In genomic region chr14:32168653-32169231, GRCm38 (mm10) we compare ENCODE assay signal across 13 mouse cellular contexts. TPM values are rescaled to one million over a fixed set of nuclear protein-coding genes. Genes with fewer than 3 reads are reported as not detected.
DNase-seq lines count a peak whose midpoint lies in the region; ATAC-seq and TF ChIP-seq lines count a peak whose summit lies in the region.
"Had no signal": no experiment of that assay in that cellular context is flagged by ENCODE, and none has a peak within 500 bp of the region (broad histone marks: within the 10 kb centered on the region; RNA-seq: fewer than 3 reads in every experiment).

No protein-coding gene starts in this region.

- no peak overlapping the region for H3K27ac ChIP-seq in hindbrain, postnatal 0 days
- no peak overlapping the region for H3K27ac ChIP-seq in hindbrain, embryonic 11.5 days (ENCODE audit: low read depth, low read length)
- peak overlapping the region; percentile 98 for H3K27ac ChIP-seq in liver, embryonic 15.5 days (replicated peaks)
- H3K27ac ChIP-seq: hindbrain, embryonic 14.5 days; midbrain, embryonic 12.5 days had no signal

- no peaks in the 10 kb centered on the region for H3K9me3 ChIP-seq in hindbrain, postnatal 0 days (ENCODE audit: low read length)
- H3K9me3 ChIP-seq in hindbrain, embryonic 11.5 days (ENCODE audit: control insufficient read depth, low read length), result no peaks in the 10 kb centered on the region
- H3K9me3 ChIP-seq in liver, embryonic 15.5 days (replicated peaks), result no peaks in the 10 kb centered on the region
- H3K9me3 ChIP-seq: midbrain, embryonic 12.5 days had no signal

- H3K4me3 ChIP-seq in hindbrain, postnatal 0 days (ENCODE audit: low read length), result no peak overlapping the region
- H3K4me3 ChIP-seq in hindbrain, embryonic 11.5 days (ENCODE audit: low read depth, low read length), result no peak overlapping the region
- peak overlapping the region; percentile 70 for H3K4me3 ChIP-seq in liver, embryonic 15.5 days (replicated peaks)
- H3K4me3 ChIP-seq: midbrain, embryonic 12.5 days had no signal

- DNase-seq in hindbrain, postnatal 0 days (ENCODE audit: low spot score), result peak; percentile 32
- no peak for DNase-seq in hindbrain, embryonic 11.5 days (ENCODE audit: low spot score)
- peak; percentile 10 for DNase-seq in NIH3T3 (ENCODE audit: low read depth)
- no peak for DNase-seq in left cerebral cortex, postnatal 14 days (ENCODE audit: low spot score in 2 of 2)
- DNase-seq in kidney, adult 11 months, result no peak
- no peak for DNase-seq in gastrocnemius, adult 18-20 months (ENCODE audit: low spot score)
- DNase-seq: cerebellum, adult 11-12 months; retina, postnatal 1 day had no signal

- ATAC-seq in hindbrain, postnatal 0 days, result no peak
- ATAC-seq in hindbrain, embryonic 11.5 days (ENCODE audit: low FRiP score), result no peak
- peak; percentile 71 for ATAC-seq in common myeloid progenitor, adult 5-6 weeks (replicated peaks; ENCODE audit: low read depth, poor library complexity, severe bottlenecking)
- peak; percentile 83 for ATAC-seq in liver, embryonic 15.5 days (ENCODE audit: insufficient read depth)

- no peak for TF ChIP-seq CTCF in hindbrain, postnatal 0 days (IDR thresholded peaks at IDR 0.05; ENCODE audit: low read depth)

- no peak overlapping the region for H3K9ac ChIP-seq in hindbrain, postnatal 0 days (replicated peaks; ENCODE audit: low read length)
- no peak overlapping the region for H3K9ac ChIP-seq in hindbrain, embryonic 11.5 days (ENCODE audit: low read depth, low read length)
- H3K9ac ChIP-seq in liver, embryonic 15.5 days, result peak overlapping the region; percentile 69
- H3K9ac ChIP-seq: hindbrain, embryonic 14.5 days; midbrain, embryonic 12.5 days had no signal

- H3K27me3 ChIP-seq in hindbrain, postnatal 0 days (ENCODE audit: insufficient read depth, low read length), result no peaks in the 10 kb centered on the region
- H3K27me3 ChIP-seq in hindbrain, embryonic 11.5 days (ENCODE audit: control insufficient read depth, insufficient read depth, low read length), result no peaks in the 10 kb centered on the region
- no peaks in the 10 kb centered on the region for H3K27me3 ChIP-seq in liver, embryonic 15.5 days
- H3K27me3 ChIP-seq: midbrain, embryonic 12.5 days had no signal

- peaks cover 6% of the 10 kb centered on the region; the same call in 1 of the 2 replicates for H3K36me3 ChIP-seq in hindbrain, postnatal 0 days (ENCODE audit: insufficient read depth, low read length)
- no peaks in the 10 kb centered on the region for H3K36me3 ChIP-seq in hindbrain, embryonic 11.5 days (ENCODE audit: control insufficient read depth, insufficient read depth, low read length)
- peaks cover 45% of the 10 kb centered on the region for H3K36me3 ChIP-seq in liver, embryonic 15.5 days (replicated peaks)

- H3K4me2 ChIP-seq in hindbrain, postnatal 0 days (ENCODE audit: low read depth, low read length), result no peak overlapping the region
- no peak overlapping the region for H3K4me2 ChIP-seq in hindbrain, embryonic 11.5 days (replicated peaks; ENCODE audit: low read depth, low read length)
- peak overlapping the region; percentile 81 for H3K4me2 ChIP-seq in liver, embryonic 15.5 days
- H3K4me2 ChIP-seq: hindbrain, embryonic 14.5 days; midbrain, embryonic 12.5 days had no signal

- 77% methylated on average over 3 of the region's 3 CpGs for WGBS in hindbrain, postnatal 0 days
- WGBS in hindbrain, embryonic 11.5 days, result 85% methylated on average over 3 of the region's 3 CpGs
- 10% methylated on average over 3 of the region's 3 CpGs for WGBS in liver, embryonic 15.5 days (ENCODE audit: insufficient replicate concordance)

- H3K4me1 ChIP-seq in hindbrain, postnatal 0 days (ENCODE audit: insufficient read depth, low read length), result 0 out of 2 replicates have a peak, but pooled peaks cover 5% of the 10 kb centered on the region
- H3K4me1 ChIP-seq in hindbrain, embryonic 11.5 days (replicated peaks; ENCODE audit: control insufficient read depth, insufficient read depth, low read length), result peaks cover 3% of the 10 kb centered on the region; the same call in 1 of the 2 replicates
- peaks cover 70% of the 10 kb centered on the region for H3K4me1 ChIP-seq in liver, embryonic 15.5 days (replicated peaks)

- intact Hi-C loops in left cerebral cortex, postnatal 14 days (cut with DNase I), result no loop called here

RNA-seq across cellular contexts. Expression of gene Ncoa4, which starts 9.1 kb away (rescaled TPM):
- total RNA-seq in hindbrain, postnatal 0 days (2014; rRNA removed), result 171 TPM in 2 replicates
- polyA plus RNA-seq in hindbrain, postnatal 0 days (2015; fragmentation: Nextera tagmentation; extraction: Ambion mirVana), result 82.3 and 85.8 TPM in 2 replicates
- 101 and 103 TPM in 2 replicates for polyA plus RNA-seq in hindbrain, embryonic 11.5 days (2014; fragmentation: Nextera tagmentation; extraction: Ambion mirVana)
- 136 and 176 TPM in 2 replicates for total RNA-seq in common myeloid progenitor, adult 5-6 weeks (2017)
- polyA plus RNA-seq in liver, embryonic 15.5 days (2015; fragmentation: Nextera tagmentation; extraction: Ambion mirVana), result 332 and 365 TPM in 2 replicates
- 100 to 1,000 TPM; 123 to 136 TPM for total RNA-seq in left cerebral cortex, postnatal 14 days (2021)
- 10 to 100 TPM; 65.2 to 76.7 TPM for total RNA-seq in gastrocnemius, adult 18-20 months (2021)

RNA-seq across cellular contexts. Expression of gene Msmb, which starts 26.9 kb away (rescaled TPM):
- not detected in 2 replicates for total RNA-seq in hindbrain, postnatal 0 days (2014; rRNA removed)
- not detected in 2 replicates for polyA plus RNA-seq in hindbrain, postnatal 0 days (2015; fragmentation: Nextera tagmentation; extraction: Ambion mirVana)
- not detected in 2 replicates for polyA plus RNA-seq in hindbrain, embryonic 11.5 days (2014; fragmentation: Nextera tagmentation; extraction: Ambion mirVana)
- total RNA-seq in common myeloid progenitor, adult 5-6 weeks (2017), result not detected in 2 replicates
- polyA plus RNA-seq in liver, embryonic 15.5 days (2015; fragmentation: Nextera tagmentation; extraction: Ambion mirVana), result 0.30 and 0.31 TPM in 2 replicates
- total RNA-seq in left cerebral cortex, postnatal 14 days (2021), result not detected
- not detected for total RNA-seq in gastrocnemius, adult 18-20 months (2021)
- total RNA-seq: layer of hippocampus, adult 8-10 months had no signal
- polyA plus RNA-seq: hindbrain, embryonic 14.5 days; midbrain, embryonic 12.5 days had no signal

RNA-seq across cellular contexts. Expression of gene Timm23, which starts 33.0 kb away (rescaled TPM):
- total RNA-seq in hindbrain, postnatal 0 days (2014; rRNA removed), result 115 and 138 TPM in 2 replicates
- polyA plus RNA-seq in hindbrain, postnatal 0 days (2015; fragmentation: Nextera tagmentation; extraction: Ambion mirVana), result 258 and 262 TPM in 2 replicates
- polyA plus RNA-seq in hindbrain, embryonic 11.5 days (2014; fragmentation: Nextera tagmentation; extraction: Ambion mirVana), result 257 and 276 TPM in 2 replicates
- total RNA-seq in common myeloid progenitor, adult 5-6 weeks (2017), result 160 and 196 TPM in 2 replicates
- 159 and 163 TPM in 2 replicates for polyA plus RNA-seq in liver, embryonic 15.5 days (2015; fragmentation: Nextera tagmentation; extraction: Ambion mirVana)
- 10 to 100 TPM; 66.5 to 71.5 TPM for total RNA-seq in left cerebral cortex, postnatal 14 days (2021)
- 100 to 1,000 TPM; 229 TPM for total RNA-seq in gastrocnemius, adult 18-20 months (2021)

RNA-seq across cellular contexts. Expression of gene Parg, which starts 33.0 kb away (rescaled TPM):
- 33.6 and 35.0 TPM in 2 replicates for total RNA-seq in hindbrain, postnatal 0 days (2014; rRNA removed)
- 26.4 and 26.5 TPM in 2 replicates for polyA plus RNA-seq in hindbrain, postnatal 0 days (2015; fragmentation: Nextera tagmentation; extraction: Ambion mirVana)
- 62.0 and 69.8 TPM in 2 replicates for polyA plus RNA-seq in hindbrain, embryonic 11.5 days (2014; fragmentation: Nextera tagmentation; extraction: Ambion mirVana)
- total RNA-seq in common myeloid progenitor, adult 5-6 weeks (2017), result 101 and 118 TPM in 2 replicates
- 13.0 and 13.1 TPM in 2 replicates for polyA plus RNA-seq in liver, embryonic 15.5 days (2015; fragmentation: Nextera tagmentation; extraction: Ambion mirVana)
- total RNA-seq in left cerebral cortex, postnatal 14 days (2021), result 10 to 100 TPM; 35.7 to 44.0 TPM
- total RNA-seq in gastrocnemius, adult 18-20 months (2021), result 10 to 100 TPM; 25.3 to 28.9 TPM

Comparison
In these comparisons a context has a peak if more than half of its experiments do, and no peak if none do; other contexts are left out.
1. DNase-seq: peak in hindbrain, postnatal 0 days (single experiment) and NIH3T3 (single experiment); none in hindbrain, embryonic 11.5 days (single experiment), left cerebral cortex, postnatal 14 days (0 of 2), kidney, adult 11 months (single experiment) and gastrocnemius, adult 18-20 months (single experiment).
2. ATAC-seq: peak in common myeloid progenitor, adult 5-6 weeks (single experiment) and liver, embryonic 15.5 days (single experiment); none in hindbrain, postnatal 0 days (single experiment) and hindbrain, embryonic 11.5 days (single experiment).